Mouse (Mus musculus) megakaryocyte progenitor cell, adult 5-6 weeks (primary cell): ENCODE data around the gene Lpar1. TPM values are rescaled to one million over a fixed set of nuclear protein-coding genes. Genes with fewer than 3 reads are reported as not detected.

Source experiments
- ATAC-seq: replicated peaks from 2 replicates; pipeline ENCODE4 v1.8.0; 2016; ENCODE audit warnings: mild to moderate bottlenecking, moderate TSS enrichment, inconsistent platforms; ENCODE audit not compliant: poor library complexity
- total RNA-seq, 2 experiments: library from RNA; stranded (forward) in 1 of 2; stranded (reverse) in 1 of 2; fragments of 157-497, 149-512 nt in 1 of 2; fragments of 200-1000 nt in 1 of 2; gene quantifications; 2 replicates each; pipeline versions ENCODE4 v1.2.3 to v1.2.4; 2015 to 2017

Lpar1 gene
- total RNA-seq (2015) (0.27 TPM in 1 of 2 replicates, not detected in the other), total RNA-seq (2017) (0.29 TPM in 1 of 2 replicates, not detected in the other)

DNA sequence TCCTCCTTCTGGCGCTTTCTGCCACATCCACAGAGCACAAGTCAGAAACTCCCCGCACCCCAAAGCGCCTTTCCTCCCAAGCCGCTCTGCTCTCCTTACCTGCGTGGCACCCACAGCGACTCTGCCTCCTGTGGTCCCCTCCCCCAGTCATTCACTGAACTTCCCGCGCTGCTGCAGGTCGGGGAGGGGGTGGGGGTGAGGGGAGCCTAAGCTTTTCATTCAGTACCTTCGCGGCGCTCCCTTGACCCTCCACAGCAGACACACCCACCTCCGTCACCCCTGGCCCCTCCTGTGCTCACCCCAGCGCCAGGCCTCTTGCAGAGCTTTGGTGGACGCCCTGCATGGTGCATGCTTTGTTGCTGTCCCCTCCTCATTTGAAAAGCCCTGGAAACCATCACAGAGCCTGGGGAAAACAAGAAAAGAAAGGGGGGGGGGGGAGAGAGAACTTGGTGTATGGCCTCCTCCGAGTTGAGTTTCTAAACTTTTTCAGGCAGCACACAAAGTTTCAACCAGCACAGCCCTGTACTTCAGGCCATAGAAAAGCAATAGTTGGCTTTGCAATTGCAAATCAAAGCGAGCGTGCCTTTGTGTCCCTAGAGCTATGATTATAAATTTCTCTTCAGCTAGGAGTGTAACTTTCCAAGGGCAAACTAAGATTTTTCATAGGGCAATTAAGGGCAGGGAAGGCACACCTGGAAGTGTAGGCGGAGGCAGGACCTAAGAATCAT is at the start of gene Lpar1:
Gene Lpar1 (minus strand): TSS at position 268 of the 728 bp plus-strand sequence.
- no peak for ATAC-seq

GRCm38 (mm10) chr4:58585942-58586341 is 32.2 kb upstream of the Lpar1 start:
- ATAC-seq, result peak; percentile 94

DNA sequence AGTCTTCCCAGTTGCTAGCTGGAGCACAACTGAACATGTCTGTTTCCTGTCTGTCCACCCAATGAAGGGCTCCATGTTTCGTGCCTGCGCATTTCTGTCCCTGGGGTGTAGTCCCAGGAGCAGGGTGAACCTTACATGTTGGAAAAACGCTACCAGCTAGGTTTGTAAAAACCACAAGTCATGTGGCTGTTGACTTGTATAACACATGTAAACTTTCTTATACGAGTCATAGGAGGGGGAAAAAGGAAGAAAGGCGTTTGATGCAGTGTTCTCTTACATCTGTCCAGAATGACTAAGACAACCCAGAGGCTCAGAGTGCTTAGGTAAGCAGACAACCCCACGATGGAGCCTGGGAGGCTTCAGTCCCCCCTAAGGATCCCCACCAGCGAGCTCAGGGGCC is 27.5 kb upstream of the Lpar1 start:
- no peak for ATAC-seq

GRCm38 (mm10) chr4:58580516-58580915 is 26.8 kb upstream of the Lpar1 start:
- no peak for ATAC-seq

GRCm38 (mm10) chr4:58580098-58580497 is 26.4 kb upstream of the Lpar1 start:
- ATAC-seq, result no peak

DNA sequence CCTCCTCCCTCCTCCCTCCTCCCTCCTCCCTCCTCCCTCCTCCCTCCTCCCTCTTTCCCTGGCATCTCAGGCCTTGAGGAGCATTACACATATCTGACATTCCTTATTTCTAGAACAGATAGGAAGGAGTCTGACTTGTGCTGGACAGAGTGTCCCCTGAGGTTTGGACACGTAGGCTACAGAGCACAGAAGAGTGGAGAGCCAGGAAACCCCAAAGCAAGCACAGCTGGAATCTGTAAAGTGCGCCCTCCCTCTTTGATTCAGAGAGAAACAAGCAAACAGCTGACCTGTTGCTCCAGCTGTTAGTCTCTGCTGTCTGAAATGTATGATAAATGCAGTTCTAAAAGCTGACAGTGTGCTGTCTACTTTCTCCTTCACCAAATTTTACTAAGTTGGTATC is 24.8 kb upstream of the Lpar1 start:
- no peak for ATAC-seq

DNA sequence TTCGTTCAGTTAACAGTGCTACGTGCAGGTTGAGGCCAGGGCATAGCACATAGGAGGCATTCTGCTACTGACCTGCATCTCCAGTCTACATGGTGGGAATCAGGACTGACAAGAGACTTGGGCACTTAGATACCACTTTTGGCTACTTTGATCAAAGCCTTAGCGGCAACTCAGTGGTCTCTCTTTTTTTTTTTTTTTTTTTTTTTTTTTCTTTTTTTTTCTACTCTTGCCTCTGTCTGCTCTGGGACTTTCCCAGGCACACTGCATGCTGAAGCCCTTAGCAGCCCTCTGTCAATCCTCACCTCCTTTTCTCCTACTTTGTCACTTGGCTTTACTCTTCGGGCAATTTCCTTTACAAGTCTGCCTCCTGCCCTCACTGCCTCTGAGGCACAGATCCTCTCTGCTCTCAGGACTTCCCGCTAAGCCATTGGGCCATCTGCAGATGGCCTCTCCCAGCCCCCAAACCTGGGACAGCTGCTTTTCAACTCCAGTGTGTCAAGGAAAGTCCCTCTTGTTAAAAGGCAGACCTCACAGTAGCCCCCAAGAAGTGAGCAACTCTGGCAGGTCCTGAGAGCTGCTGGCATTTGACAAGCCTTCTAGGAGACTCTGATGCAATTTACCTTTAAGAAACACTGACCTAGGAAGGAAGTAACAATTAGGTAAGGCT is 23.8 kb upstream of the Lpar1 start:
- no peak for ATAC-seq

DNA sequence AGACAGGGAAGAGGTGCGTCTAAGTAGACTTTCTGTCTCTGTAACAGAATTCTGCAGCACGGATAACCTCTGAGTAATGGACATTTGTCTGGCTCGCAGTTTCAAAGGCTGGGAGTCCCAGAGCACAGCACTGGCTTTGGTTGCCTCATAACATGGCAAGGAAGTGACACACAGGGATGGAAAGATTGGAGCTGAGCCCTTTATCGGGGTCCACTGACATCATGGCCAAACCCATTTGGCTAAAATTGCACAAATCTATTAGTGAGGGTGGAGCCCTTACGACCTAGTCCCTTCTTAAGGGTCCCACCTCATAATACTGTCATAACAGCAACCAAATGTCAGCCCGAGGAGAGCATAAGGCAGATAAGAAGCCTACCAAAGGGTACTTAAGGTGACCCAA is 22.1 kb upstream of the Lpar1 start:
- no peak for ATAC-seq

GRCm38 (mm10) chr4:58574024-58574423 is 20.3 kb upstream of the Lpar1 start:
- no peak for ATAC-seq

DNA sequence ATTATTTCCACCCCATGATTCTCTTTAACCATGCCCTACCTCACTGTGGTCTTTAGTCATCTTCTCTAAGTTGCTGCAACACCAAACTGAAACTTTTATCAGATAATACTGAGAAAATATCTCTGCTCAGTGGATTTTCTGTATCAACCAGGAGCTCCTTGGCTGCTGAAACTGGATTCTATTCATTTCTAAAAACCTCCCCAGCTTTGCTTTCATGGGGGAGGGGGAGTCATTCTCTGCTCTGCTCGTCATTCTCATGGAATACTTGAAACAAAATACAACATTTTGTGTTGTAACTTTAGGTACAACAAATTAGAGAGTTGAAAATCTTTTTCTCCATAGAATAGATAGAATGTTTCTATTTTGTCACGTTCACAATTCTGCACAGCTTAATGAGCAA is 18.7 kb upstream of the Lpar1 start:
- ATAC-seq, result no peak

DNA sequence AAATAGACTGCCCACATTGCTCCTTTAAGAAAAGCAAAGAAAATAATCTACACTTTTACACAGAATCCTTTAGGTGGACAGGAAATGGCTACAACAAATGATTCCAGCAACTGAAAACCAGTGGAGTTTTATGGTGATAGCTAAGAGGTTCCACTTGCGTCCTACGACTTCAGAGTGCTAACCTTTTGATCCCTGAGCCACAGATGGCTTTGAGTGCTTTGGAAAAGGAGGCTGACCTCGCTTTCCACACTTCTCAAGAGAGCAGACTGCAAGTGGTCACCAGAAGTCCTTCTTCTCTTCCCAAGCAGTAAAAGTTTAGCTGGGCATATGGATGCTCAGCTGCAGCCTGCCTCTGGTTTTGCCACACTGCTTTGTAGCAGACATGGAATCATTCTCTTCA is 18.0 kb upstream of the Lpar1 start:
- no peak for ATAC-seq

DNA sequence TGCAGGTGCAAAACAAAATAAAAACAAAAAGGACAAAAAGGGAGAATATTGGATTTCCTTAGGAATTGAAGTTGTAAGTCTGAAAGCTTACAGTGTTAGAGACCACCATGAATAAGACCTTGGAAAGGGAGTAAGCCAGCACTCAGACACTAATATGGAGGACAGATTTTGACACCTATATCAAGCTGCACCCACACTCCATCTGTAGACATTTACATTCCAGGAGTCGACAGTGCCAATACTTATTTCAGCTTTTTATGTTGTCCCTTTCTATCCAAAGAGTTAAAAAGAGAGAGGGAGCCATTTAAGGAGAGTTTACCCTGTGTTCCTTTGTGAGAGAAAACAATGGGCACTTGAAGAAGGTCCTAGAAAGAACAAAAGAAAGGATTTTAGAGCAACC is 17.5 kb upstream of the Lpar1 start:
- no peak for ATAC-seq

- no peak for ATAC-seq
These were observed 14.8 kb upstream of the Lpar1 start for GRCm38 (mm10) chr4:58568486-58568885.

DNA sequence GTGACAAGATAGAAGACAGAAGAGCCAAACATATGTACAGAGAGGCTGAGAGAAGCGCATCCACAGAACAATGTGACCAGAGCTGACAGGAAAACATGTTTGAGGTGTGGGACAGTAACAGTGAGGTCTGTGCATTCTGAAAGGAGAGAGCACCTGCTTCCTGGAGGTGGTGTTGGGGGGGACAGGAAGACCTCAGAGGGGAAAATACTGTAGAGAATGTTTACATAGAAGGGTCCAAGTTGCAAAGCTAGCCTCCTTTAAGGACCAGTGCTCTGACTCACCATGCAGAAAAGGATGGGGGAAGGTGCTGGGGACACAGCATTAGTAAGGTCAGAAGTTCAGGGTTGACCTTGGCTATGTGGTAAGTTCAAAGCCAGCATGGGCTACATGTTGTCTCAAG is 9.1 kb upstream of the Lpar1 start:
- ATAC-seq, result no peak

GRCm38 (mm10) chr4:58557001-58557400 is 3.3 kb upstream of the Lpar1 start:
- ATAC-seq, result no peak

GRCm38 (mm10) chr4:58554359-58554838 is 701 bp upstream of the Lpar1 start:
- no peak for ATAC-seq

DNA sequence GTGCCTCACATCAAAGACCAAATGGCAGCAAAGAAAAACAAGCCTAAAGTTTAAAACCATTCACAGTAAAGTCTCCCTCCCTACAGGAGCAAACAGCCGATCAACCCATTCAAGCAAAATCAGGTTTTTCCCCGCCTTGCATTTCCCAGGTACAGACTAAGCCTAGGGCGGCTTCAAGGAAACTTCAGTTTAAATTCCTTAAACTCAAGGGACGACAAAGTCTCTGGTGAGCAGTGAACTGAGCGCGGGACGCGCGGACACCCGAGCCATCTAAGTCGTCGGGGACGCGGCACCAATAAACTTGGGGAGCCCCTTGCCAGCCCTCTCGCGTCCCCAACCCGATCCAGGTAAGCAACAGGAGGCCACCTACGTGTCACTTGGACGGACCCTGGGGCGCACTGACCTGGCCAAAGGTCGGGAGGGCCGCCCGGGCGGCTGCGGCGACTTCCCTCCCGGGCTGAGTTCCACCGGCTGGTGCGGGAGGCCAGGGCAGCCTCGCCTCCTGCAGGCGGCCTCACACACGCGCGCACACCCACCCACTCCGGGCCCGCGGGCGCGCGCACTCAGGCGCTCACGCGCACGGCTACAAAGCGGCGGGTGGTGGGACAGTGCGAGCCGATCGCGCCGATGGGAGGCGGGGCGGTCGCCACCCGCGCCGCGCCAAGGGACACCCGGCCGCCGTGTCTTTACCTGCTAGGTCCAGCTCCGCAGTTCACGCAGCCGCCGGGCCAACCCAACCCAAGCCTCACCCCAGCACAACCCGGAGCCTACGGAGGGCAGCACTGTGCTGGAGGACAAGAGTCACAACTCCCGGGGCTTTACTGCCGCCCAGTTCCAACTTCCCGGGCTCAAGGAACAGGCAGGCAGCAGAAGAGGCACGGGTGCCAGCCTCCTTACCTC is 717 bp downstream of the Lpar1 start:
- ATAC-seq, result peak; percentile 67

DNA sequence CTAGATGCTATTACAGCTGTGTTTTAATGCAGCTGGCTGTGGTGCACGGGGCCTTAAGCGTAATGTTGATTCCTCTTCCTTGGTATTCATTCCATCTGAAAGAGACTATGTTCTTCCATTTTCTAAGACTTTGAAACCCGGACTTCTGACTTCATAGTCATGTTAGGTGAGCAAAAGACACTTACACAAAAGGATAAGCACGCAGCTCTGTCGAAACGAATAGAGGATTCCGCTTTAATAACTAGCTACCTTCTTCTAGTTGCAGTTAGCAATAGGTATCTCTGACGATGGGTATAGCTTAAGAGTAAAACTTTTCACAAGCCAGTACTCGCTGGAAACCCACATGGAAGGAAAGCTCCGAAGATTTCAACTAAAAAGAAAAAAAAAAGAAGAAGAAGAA is 1.5 kb downstream of the Lpar1 start:
- no peak for ATAC-seq

- peak; percentile 64 for ATAC-seq
These were observed 1.9 kb downstream of the Lpar1 start for GRCm38 (mm10) chr4:58551820-58552219.

GRCm38 (mm10) chr4:58547725-58548124 is 6.0 kb downstream of the Lpar1 start:
- no peak for ATAC-seq

DNA sequence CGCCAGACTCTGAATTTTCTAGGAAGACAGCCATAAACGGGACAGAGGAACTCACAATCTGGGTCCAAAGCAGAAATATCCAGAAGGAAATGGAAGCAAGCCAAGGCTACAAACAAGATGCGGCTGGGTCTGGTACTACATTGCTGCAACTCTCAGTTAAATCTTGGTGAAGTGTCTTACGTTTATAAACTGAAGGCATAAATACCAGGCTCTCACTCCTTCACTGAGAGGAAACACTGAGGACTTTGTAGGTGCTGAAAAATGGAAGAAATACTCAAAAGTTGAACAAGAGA is 6.5 kb downstream of the Lpar1 start:
- no peak for ATAC-seq
